10 mouse cellular contexts compared by ENCODE assay signal in the genomic region with DNA sequence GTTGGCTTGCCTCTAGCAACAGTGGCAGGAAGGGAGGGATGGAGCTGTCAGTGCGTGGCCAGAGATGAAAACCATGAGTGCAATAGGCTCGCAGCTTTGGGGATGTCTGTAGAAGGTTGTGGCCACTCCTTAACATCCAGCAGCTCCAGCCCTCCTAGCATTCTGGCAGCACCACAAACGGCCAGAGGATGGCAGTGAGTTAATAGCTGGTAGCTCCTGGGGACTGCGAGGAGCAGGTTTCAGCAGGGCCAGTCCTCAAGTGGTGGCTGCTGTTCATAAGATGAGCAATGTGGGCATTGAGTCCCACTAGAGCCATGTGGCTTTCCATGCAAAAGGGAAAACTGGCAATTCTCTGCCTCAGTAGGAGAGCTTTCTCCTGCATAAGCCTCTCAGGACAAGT. TPM values are rescaled to one million over a fixed set of nuclear protein-coding genes. Genes with fewer than 3 reads are reported as not detected.
DNase-seq lines count a peak whose midpoint lies in the region; ATAC-seq and TF ChIP-seq lines count a peak whose summit lies in the region.
"Had no signal": no experiment of that assay in that cellular context is flagged by ENCODE, and none has a peak within 500 bp of the region (broad histone marks: within the 10 kb centered on the region; RNA-seq: fewer than 3 reads in every experiment).

No protein-coding gene starts in this region.

- TF ChIP-seq CTCF in intestine, postnatal 0 days (IDR thresholded peaks at IDR 0.05; ENCODE audit: low read depth), result peak; percentile 63

- no peaks in the 10 kb centered on the region for H3K36me3 ChIP-seq in intestine, postnatal 0 days (ENCODE audit: control insufficient read depth, insufficient read depth)
- H3K36me3 ChIP-seq in liver, embryonic 11.5 days (ENCODE audit: control insufficient read depth, insufficient read depth, low read length), result no peaks in the 10 kb centered on the region

- intact Hi-C loops in left cerebral cortex, postnatal 10 days (cut with DNase I), result loop anchor here (10.0 kb wide), 1 partner anchor 216 kb away; no protein-coding TSS in a partner anchor

- H3K4me2 ChIP-seq in intestine, postnatal 0 days (replicated peaks; ENCODE audit: low read depth), result no peak overlapping the region
- H3K4me2 ChIP-seq in liver, embryonic 11.5 days, result no peak overlapping the region

- DNase-seq in cerebellum, postnatal 10 days, result peak; percentile 63 to 68
- DNase-seq in cerebellum, adult 18-20 months, result no peak
- DNase-seq in left cerebral cortex, postnatal 10 days (ENCODE audit: extremely low spot score in 1 of 2, low spot score in 2 of 2), result peak; percentile 11 to 38
- DNase-seq in left cerebral cortex, adult 11 months (ENCODE audit: low spot score), result no peak
- peak; percentile 33 for DNase-seq in embryo, embryonic 10.5 days (ENCODE audit: low spot score)
- DNase-seq in liver, embryonic 11.5 days (ENCODE audit: low spot score), result no peak

- 8% methylated on average over 4 of the region's 4 CpGs for WGBS in intestine, postnatal 0 days
- WGBS in liver, embryonic 11.5 days, result 7% methylated on average over 4 of the region's 4 CpGs

- 0 out of 2 replicates have a peak, but pooled peaks cover 8% of the 10 kb centered on the region for H3K27me3 ChIP-seq in intestine, postnatal 0 days (replicated peaks; ENCODE audit: control insufficient read depth, insufficient read depth, low read length)
- H3K27me3 ChIP-seq in liver, embryonic 11.5 days (replicated peaks; ENCODE audit: control insufficient read depth, insufficient read depth, low read length), result peaks cover 3% of the 10 kb centered on the region; the same call in 1 of the 2 replicates

- no peak overlapping the region for H3K4me3 ChIP-seq in intestine, postnatal 0 days (ENCODE audit: low read depth, low read length)
- no peak overlapping the region for H3K4me3 ChIP-seq in liver, embryonic 11.5 days (ENCODE audit: low read depth, low read length)
- H3K4me3 ChIP-seq: megakaryocyte, embryonic 14.5 days had no signal

- no peak overlapping the region for H3K27ac ChIP-seq in intestine, postnatal 0 days (ENCODE audit: low read depth, low read length)
- H3K27ac ChIP-seq in liver, embryonic 11.5 days (ENCODE audit: low read depth, low read length), result no peak overlapping the region

- H3K4me1 ChIP-seq in intestine, postnatal 0 days (replicated peaks; ENCODE audit: control insufficient read depth, insufficient read depth, low read length), result no peaks in the 10 kb centered on the region
- no peaks in the 10 kb centered on the region for H3K4me1 ChIP-seq in liver, embryonic 11.5 days (replicated peaks; ENCODE audit: control insufficient read depth, insufficient read depth, low read length)

- H3K9ac ChIP-seq in intestine, postnatal 0 days (ENCODE audit: low read depth, low read length), result no peak overlapping the region
- no peak overlapping the region for H3K9ac ChIP-seq in liver, embryonic 11.5 days (ENCODE audit: low read depth, low read length)

- no peak for ATAC-seq in intestine, postnatal 0 days
- ATAC-seq in megakaryocyte, adult 5-6 weeks (ENCODE audit: poor library complexity, severe bottlenecking), result no peak
- no peak for ATAC-seq in liver, embryonic 11.5 days (replicated peaks; ENCODE audit: low FRiP score)

- no peaks in the 10 kb centered on the region for H3K9me3 ChIP-seq in intestine, postnatal 0 days (ENCODE audit: control insufficient read depth)
- no peaks in the 10 kb centered on the region for H3K9me3 ChIP-seq in liver, embryonic 11.5 days (ENCODE audit: control insufficient read depth, low read length)
- H3K9me3 ChIP-seq: megakaryocyte, embryonic 14.5 days had no signal

RNA-seq across cellular contexts. Expression of gene Gata5, which starts 24.6 kb away (rescaled TPM):
- total RNA-seq in left cerebral cortex, postnatal 10 days (2021), result not detected
- polyA plus RNA-seq in intestine, postnatal 0 days (2015; fragmentation: Nextera tagmentation; extraction: Ambion mirVana), result 20.9 and 23.9 TPM in 2 replicates
- not detected in 2 replicates for total RNA-seq in megakaryocyte, adult 5-6 weeks (2015)
- total RNA-seq in megakaryocyte, adult 5-6 weeks (2017), result not detected in 2 replicates
- polyA plus RNA-seq in liver, embryonic 11.5 days (2014; fragmentation: Nextera tagmentation; extraction: Ambion mirVana), result 7.6 and 7.7 TPM in 2 replicates
- total RNA-seq: layer of hippocampus, postnatal 10 days had no signal

Comparison
In these comparisons a context has a peak if more than half of its experiments do, and no peak if none do; other contexts are left out.
1. DNase-seq: peak in cerebellum, postnatal 10 days (2 of 2), left cerebral cortex, postnatal 10 days (2 of 2) and embryo, embryonic 10.5 days (single experiment); none in cerebellum, adult 18-20 months (0 of 2), left cerebral cortex, adult 11 months (single experiment) and liver, embryonic 11.5 days (single experiment).